Comparison of ENCODE assay signal across 8 mouse cellular contexts in genomic region chr5:140704378-140705251, GRCm38 (mm10). TPM values are rescaled to one million over a fixed set of nuclear protein-coding genes. Genes with fewer than 3 reads are reported as not detected.
A peak's percentile ranks its signal among the peaks of the same experiment; 100 is the strongest.
DNase-seq lines count a peak whose midpoint lies in the region; ATAC-seq and TF ChIP-seq lines count a peak whose summit lies in the region.

TSS of gene Brat1 (plus strand) at chr5:140705011.

- peak within 1 kb of the TSS; percentile 88 for H3K27ac ChIP-seq in hindbrain, embryonic 13.5 days

- DNase-seq in Patski (ENCODE audit: low read depth, low spot score) = peak; percentile 99
- peak; percentile 100 for DNase-seq in cerebellum, postnatal 14 days
- peak; percentile 100 for DNase-seq in frontal cortex, postnatal 14 days (ENCODE audit: low spot score in 2 of 2)
- DNase-seq in layer of hippocampus, postnatal 25 days (ENCODE audit: extremely low spot score in 1 of 2, low spot score in 1 of 2) = peak; percentile 90 to 97
- peak; percentile 100 for DNase-seq in lung, postnatal 25 days (ENCODE audit: low spot score)
- peak; percentile 100 for DNase-seq in retina, embryonic 14.5 days (ENCODE audit: low spot score)
- peak; percentile 100 for DNase-seq in thymus, postnatal 4 days

- no peak for TF ChIP-seq CTCF in Patski (IDR thresholded peaks at IDR 0.05)

- CTCF ChIA-PET in Patski (lab: Charles Lee) = interaction anchor here (0.9 to 1.1 kb wide), 2 partner anchors 10 to 11 kb away, joined by 3 read pairs; no protein-coding TSS in a partner anchor

- H3K9me3 ChIP-seq in hindbrain, embryonic 13.5 days = no peaks in the 10 kb centered on the region

- WGBS in hindbrain, embryonic 13.5 days = 0% methylated on average over 69 of the region's 69 CpGs

- in situ Hi-C loops in Patski (cut with MboI; ENCODE audit: low pct_unique_long_range_greater_than_20kb) = loop anchor here (5.0 kb wide), 1 partner anchor 38 kb away; no protein-coding TSS in a partner anchor

- ATAC-seq in Patski = peak; percentile 84
- peak; percentile 92 for ATAC-seq in hindbrain, embryonic 13.5 days (ENCODE audit: low FRiP score)

- peak within 1 kb of the TSS; percentile 87 for H3K9ac ChIP-seq in hindbrain, embryonic 13.5 days

- H3K4me2 ChIP-seq in hindbrain, embryonic 13.5 days = peak within 1 kb of the TSS; percentile 84

- H3K36me3 ChIP-seq in hindbrain, embryonic 13.5 days = peaks cover 20% of the 10 kb centered on the region; the same call in 1 of the 2 replicates

- H3K4me1 ChIP-seq in hindbrain, embryonic 13.5 days (replicated peaks) = peaks cover 52% of the 10 kb centered on the region

- no peaks in the 10 kb centered on the region for H3K27me3 ChIP-seq in Patski
- H3K27me3 ChIP-seq in hindbrain, embryonic 13.5 days = no peaks in the 10 kb centered on the region

- POLR2A ChIA-PET in Patski (lab: Charles Lee) = no interaction called here

- H3K4me3 ChIP-seq in hindbrain, embryonic 13.5 days = peak within 1 kb of the TSS; percentile 66

RNA-seq across cellular contexts. Expression of gene Brat1, which starts in this region (rescaled TPM):
- polyA plus RNA-seq in Patski (2021) = 22.7 TPM
- 22.9 and 23.7 TPM in 2 replicates for polyA plus RNA-seq in hindbrain, embryonic 13.5 days (2015; fragmentation: Nextera tagmentation; extraction: Ambion mirVana)
- total RNA-seq in layer of hippocampus, postnatal 25 days (2021) = 10 to 100 TPM; 20.5 to 24.4 TPM

Comparison
In these comparisons a context has a peak if more than half of its experiments do, and no peak if none do; other contexts are left out.
1. Peak in every context shown above with its lines: DNase-seq, ATAC-seq, H3K4me3 ChIP-seq and H3K27ac ChIP-seq.